Mouse (Mus musculus) ES-Bruce4 (cell line): ENCODE results near the gene Tcf7l2.

Source experiments
- EP300 ChIP-seq: IDR thresholded peaks from 2 replicates; pipeline ENCODE4 v1.6.1; 2011; ENCODE audit warnings: low read depth, low read length; ENCODE audit not compliant: insufficient read depth
- POLR2A ChIP-seq: IDR thresholded peaks from one replicate; pipeline ENCODE4 v1.8.1; 2011; ENCODE audit warnings: low read length; ENCODE audit not compliant: insufficient read depth

GRCm38 (mm10) chr19:55909039-55909438 is 167.4 kb downstream of the Tcf7l2 start:
- TF ChIP-seq EP300 (no peak), POLR2A (no peak)
